ENCODE assay signal across 16 mouse cellular contexts in genomic region chr6:21991151-21991550, GRCm38 (mm10). TPM values are rescaled to one million over a fixed set of nuclear protein-coding genes. Genes with fewer than 3 reads are reported as not detected.
A peak's percentile ranks its signal among the peaks of the same experiment; 100 is the strongest.
DNase-seq lines count a peak whose midpoint lies in the region; ATAC-seq lines count a peak whose summit lies in the region.
"Had no signal": no experiment of that assay in that cellular context is flagged by ENCODE, and none has a peak within 500 bp of the region (broad histone marks: within the 10 kb centered on the region; RNA-seq: fewer than 3 reads in every experiment).

No protein-coding gene starts in this region.

- H3K9me3 ChIP-seq in kidney, embryonic 14.5 days (ENCODE audit: control insufficient read depth, low read length): no peaks in the 10 kb centered on the region
- H3K9me3 ChIP-seq in embryonic facial prominence, embryonic 13.5 days: no peaks in the 10 kb centered on the region
- no peaks in the 10 kb centered on the region for H3K9me3 ChIP-seq in limb, embryonic 13.5 days
- H3K9me3 ChIP-seq: forebrain, embryonic 15.5 days; heart, embryonic 12.5 days; midbrain, embryonic 10.5 days had no signal

- no peaks in the 10 kb centered on the region for H3K27me3 ChIP-seq in kidney, embryonic 14.5 days (ENCODE audit: control insufficient read depth, insufficient read depth, low read length)
- H3K27me3 ChIP-seq in embryonic facial prominence, embryonic 13.5 days: no peaks in the 10 kb centered on the region
- no peaks in the 10 kb centered on the region for H3K27me3 ChIP-seq in limb, embryonic 13.5 days
- H3K27me3 ChIP-seq: heart, embryonic 12.5 days had no signal

- peak overlapping the region; percentile 59; the same call in 1 of the 2 replicates for H3K4me2 ChIP-seq in kidney, embryonic 14.5 days (replicated peaks; ENCODE audit: low read depth, low read length)
- H3K4me2 ChIP-seq in embryonic facial prominence, embryonic 13.5 days: peak overlapping the region; percentile 83
- peak overlapping the region; percentile 64 for H3K4me2 ChIP-seq in limb, embryonic 13.5 days (replicated peaks)
- H3K4me2 ChIP-seq: forebrain, embryonic 15.5 days; heart, embryonic 12.5 days; liver, embryonic 11.5 days had no signal

- H3K9ac ChIP-seq in kidney, embryonic 14.5 days (ENCODE audit: low read depth, low read length): peak overlapping the region; percentile 29; the same call in 1 of the 2 replicates
- H3K9ac ChIP-seq in embryonic facial prominence, embryonic 13.5 days: no peak overlapping the region
- H3K9ac ChIP-seq in limb, embryonic 13.5 days: no peak overlapping the region; the same call in 1 of the 2 replicates
- H3K9ac ChIP-seq: forebrain, embryonic 15.5 days; heart, embryonic 12.5 days had no signal

- 0 out of 2 replicates have a peak, but pooled peaks cover 8% of the 10 kb centered on the region for H3K4me1 ChIP-seq in kidney, embryonic 14.5 days (ENCODE audit: control insufficient read depth, insufficient read depth, low read length)
- H3K4me1 ChIP-seq in embryonic facial prominence, embryonic 13.5 days: peaks cover 6% of the 10 kb centered on the region
- H3K4me1 ChIP-seq in limb, embryonic 13.5 days: peaks cover 46% of the 10 kb centered on the region
- H3K4me1 ChIP-seq: heart, embryonic 12.5 days had no signal

- intact Hi-C loops in gastrocnemius, postnatal 36 days (cut with DNase I): no loop called here

- no peaks in the 10 kb centered on the region for H3K36me3 ChIP-seq in kidney, embryonic 14.5 days (ENCODE audit: control insufficient read depth, insufficient read depth, low read length)
- H3K36me3 ChIP-seq in embryonic facial prominence, embryonic 13.5 days: no peaks in the 10 kb centered on the region
- H3K36me3 ChIP-seq in limb, embryonic 13.5 days: 0 out of 2 replicates have a peak, but pooled peaks cover 7% of the 10 kb centered on the region
- H3K36me3 ChIP-seq: forebrain, embryonic 15.5 days; heart, embryonic 12.5 days; midbrain, embryonic 10.5 days had no signal

- no peak overlapping the region for H3K27ac ChIP-seq in kidney, embryonic 14.5 days (ENCODE audit: low read depth, low read length)
- peak overlapping the region; percentile 94 for H3K27ac ChIP-seq in embryonic facial prominence, embryonic 13.5 days
- H3K27ac ChIP-seq in limb, embryonic 13.5 days: peak overlapping the region; percentile 87; the same call in 1 of the 2 replicates
- H3K27ac ChIP-seq: forebrain, embryonic 15.5 days; midbrain, embryonic 10.5 days had no signal

- DNase-seq in kidney, adult 18-20 months: no peak
- DNase-seq in NIH3T3 (ENCODE audit: low read depth): peak; percentile 53
- no peak for DNase-seq in gastrocnemius, postnatal 36 days
- DNase-seq in left cerebral cortex, adult 18-20 months (ENCODE audit: low spot score in 2 of 2): no peak
- DNase-seq: adrenal gland, adult 8-10 months; cerebellum, adult 18-20 months; gastrocnemius, postnatal 25 days; heart, postnatal 36 days; thymus, postnatal 25 days had no signal

- ATAC-seq in kidney, embryonic 14.5 days (ENCODE audit: low FRiP score, low TSS enrichment): no peak
- ATAC-seq in embryonic facial prominence, embryonic 13.5 days (ENCODE audit: insufficient number of reproducible peaks, insufficient read depth, low FRiP score, low TSS enrichment, low read depth): no peak
- ATAC-seq in limb, embryonic 13.5 days (ENCODE audit: low FRiP score, low read depth): no peak
- ATAC-seq: forebrain, embryonic 15.5 days had no signal

- 52% methylated on average over 4 of the region's 4 CpGs for WGBS in kidney, embryonic 14.5 days
- 29% methylated on average over 4 of the region's 4 CpGs for WGBS in embryonic facial prominence, embryonic 13.5 days
- WGBS in limb, embryonic 13.5 days: 44% methylated on average over 4 of the region's 4 CpGs

- H3K4me3 ChIP-seq in kidney, embryonic 14.5 days (ENCODE audit: low read length): peak overlapping the region; percentile 7
- H3K4me3 ChIP-seq in embryonic facial prominence, embryonic 13.5 days: peak overlapping the region; percentile 59
- H3K4me3 ChIP-seq in limb, embryonic 13.5 days: peak overlapping the region; percentile 55
- H3K4me3 ChIP-seq: forebrain, embryonic 15.5 days; heart, embryonic 12.5 days; midbrain, embryonic 10.5 days had no signal

RNA-seq across cellular contexts. Expression of gene Cped1, which starts 5.4 kb away (rescaled TPM):
- polyA plus RNA-seq in kidney, embryonic 14.5 days (2014; fragmentation: Nextera tagmentation; extraction: Ambion mirVana): 59.7 and 67.9 TPM in 2 replicates
- polyA plus RNA-seq in embryonic facial prominence, embryonic 13.5 days (2015; fragmentation: Nextera tagmentation; extraction: Ambion mirVana): 42.6 and 43.4 TPM in 2 replicates
- polyA plus RNA-seq in limb, embryonic 13.5 days (2015; fragmentation: Nextera tagmentation; extraction: Ambion mirVana): 53.1 and 53.5 TPM in 2 replicates
- total RNA-seq in gastrocnemius, postnatal 36 days (2021): 10 to 100 TPM; 19.0 to 22.7 TPM
- 1 to 10 TPM; 3.7 to 5.9 TPM for total RNA-seq in left cerebral cortex, adult 18-20 months (2021)

RNA-seq across cellular contexts. Expression of gene Ing3, which starts 41.8 kb away (rescaled TPM):
- polyA plus RNA-seq in kidney, embryonic 14.5 days (2014; fragmentation: Nextera tagmentation; extraction: Ambion mirVana): 57.9 and 63.6 TPM in 2 replicates
- polyA plus RNA-seq in embryonic facial prominence, embryonic 13.5 days (2015; fragmentation: Nextera tagmentation; extraction: Ambion mirVana): 60.6 and 67.0 TPM in 2 replicates
- 70.2 and 70.9 TPM in 2 replicates for polyA plus RNA-seq in limb, embryonic 13.5 days (2015; fragmentation: Nextera tagmentation; extraction: Ambion mirVana)
- 1 to 10 TPM; 7.5 to 8.8 TPM for total RNA-seq in gastrocnemius, postnatal 36 days (2021)
- 10 to 100 TPM; 23.8 to 28.9 TPM for total RNA-seq in left cerebral cortex, adult 18-20 months (2021)

Comparison
In these comparisons a context has a peak if more than half of its experiments do, and no peak if none do; other contexts are left out.
1. H3K4me3 ChIP-seq: peak in every context shown above with its lines; median percentile 59 in embryonic facial prominence, embryonic 13.5 days; 55 in limb, embryonic 13.5 days; 7 in kidney, embryonic 14.5 days.